Mouse (Mus musculus): Measurements from ENCODE around the gene Sfxn3.
A peak's percentile ranks its signal among the peaks of the same experiment; 100 is the strongest.

Sfxn3 gene

GRCm38 (mm10) chr19:45075323-45076035, 28.2 kb downstream of the Sfxn3 start:
- peak; percentile 31 for DNase-seq (ENCODE audit: low read depth, low spot score)

- no peak for DNase-seq (ENCODE audit: low read depth, low spot score)
Measured at GRCm38 (mm10) chr19:45076036-45076575, 28.8 kb downstream of the Sfxn3 start.

DNA sequence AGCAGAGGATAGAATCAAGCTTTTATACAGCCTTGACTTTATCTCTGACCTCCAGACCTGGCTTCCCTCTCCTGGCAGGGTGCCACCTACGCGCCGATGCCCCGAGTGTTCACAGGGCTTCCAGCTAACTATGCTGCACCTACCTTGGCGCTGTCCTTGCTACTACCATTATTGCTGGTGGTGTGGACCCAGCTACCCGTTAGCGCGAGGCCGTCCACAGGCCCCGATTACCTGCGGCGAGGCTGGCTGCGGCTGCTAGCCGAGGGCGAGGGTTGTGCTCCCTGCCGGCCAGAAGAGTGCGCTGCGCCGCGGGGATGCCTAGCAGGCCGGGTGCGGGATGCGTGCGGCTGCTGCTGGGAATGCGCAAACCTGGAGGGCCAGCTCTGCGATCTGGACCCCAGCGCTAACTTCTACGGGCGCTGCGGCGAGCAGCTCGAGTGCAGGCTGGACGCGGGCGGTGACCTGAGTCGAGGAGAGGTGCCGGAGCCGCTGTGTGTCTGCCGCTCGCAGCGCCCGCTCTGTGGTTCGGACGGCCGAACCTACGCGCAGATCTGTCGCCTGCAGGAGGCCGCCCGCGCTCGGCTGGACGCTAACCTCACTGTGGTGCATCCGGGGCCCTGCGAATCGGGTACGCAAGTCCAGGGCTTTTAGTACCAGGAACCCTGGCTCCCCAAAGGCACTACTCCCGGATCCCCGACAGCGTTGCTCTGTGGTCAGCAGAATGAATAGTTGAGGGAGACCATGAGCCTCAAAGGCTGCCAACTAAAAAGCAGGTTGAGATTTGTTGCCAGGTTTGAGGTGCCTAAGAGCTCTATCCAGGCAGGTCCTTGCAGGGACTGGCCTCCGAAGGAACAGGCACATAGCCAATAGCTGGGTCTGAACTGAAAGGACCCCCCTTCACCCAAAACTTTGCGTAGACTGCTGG, 29.5 kb downstream of the Sfxn3 start:
- peak; percentile 65 for DNase-seq (ENCODE audit: low read depth, low spot score)

DNA sequence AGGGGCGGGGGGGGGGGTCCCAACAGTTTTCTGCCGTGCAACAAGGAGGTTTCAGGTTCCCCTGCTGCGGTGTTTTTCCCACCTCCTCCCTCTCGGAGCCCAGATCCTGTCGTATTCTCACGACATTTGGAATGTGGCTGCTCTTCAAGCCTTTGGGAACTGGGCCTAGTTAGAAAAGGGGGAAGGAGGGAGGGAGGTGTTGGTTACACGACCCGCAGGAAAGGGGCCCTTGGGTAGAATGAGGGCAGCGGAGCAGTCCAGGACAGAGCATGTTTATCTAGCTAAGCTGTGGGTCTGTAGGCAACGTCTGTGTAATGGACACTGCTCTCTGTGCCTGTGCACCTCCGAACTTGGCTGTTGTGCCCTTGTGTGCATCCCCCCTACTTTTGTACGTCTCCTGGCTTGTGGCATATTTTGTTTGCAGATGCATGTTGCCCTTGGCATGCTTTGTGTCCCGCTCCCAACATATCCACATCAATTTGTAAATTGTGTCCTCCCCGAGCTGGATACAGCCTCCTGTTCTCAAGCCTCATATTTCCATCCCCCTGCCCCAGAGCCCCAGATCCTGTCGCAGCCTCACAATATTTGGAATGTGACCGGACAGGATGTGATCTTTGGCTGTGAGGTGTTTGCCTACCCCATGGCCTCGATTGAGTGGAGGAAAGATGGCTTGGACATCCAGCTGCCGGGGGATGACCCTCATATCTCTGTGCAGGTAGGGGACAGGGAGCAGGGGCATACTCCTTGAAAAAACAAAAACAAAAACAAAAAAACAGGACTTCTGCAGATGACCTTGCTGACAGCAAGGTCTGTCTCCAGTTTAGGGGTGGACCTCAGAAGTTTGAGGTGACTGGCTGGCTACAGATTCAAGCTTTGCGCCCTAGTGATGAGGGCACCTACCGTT, 30.7 kb downstream of the Sfxn3 start:
- DNase-seq (ENCODE audit: low read depth, low spot score): no peak

- DNase-seq (ENCODE audit: low read depth, low spot score): peak; percentile 54
Measured at GRCm38 (mm10) chr19:45078971-45079764, 31.9 kb downstream of the Sfxn3 start.

DNA sequence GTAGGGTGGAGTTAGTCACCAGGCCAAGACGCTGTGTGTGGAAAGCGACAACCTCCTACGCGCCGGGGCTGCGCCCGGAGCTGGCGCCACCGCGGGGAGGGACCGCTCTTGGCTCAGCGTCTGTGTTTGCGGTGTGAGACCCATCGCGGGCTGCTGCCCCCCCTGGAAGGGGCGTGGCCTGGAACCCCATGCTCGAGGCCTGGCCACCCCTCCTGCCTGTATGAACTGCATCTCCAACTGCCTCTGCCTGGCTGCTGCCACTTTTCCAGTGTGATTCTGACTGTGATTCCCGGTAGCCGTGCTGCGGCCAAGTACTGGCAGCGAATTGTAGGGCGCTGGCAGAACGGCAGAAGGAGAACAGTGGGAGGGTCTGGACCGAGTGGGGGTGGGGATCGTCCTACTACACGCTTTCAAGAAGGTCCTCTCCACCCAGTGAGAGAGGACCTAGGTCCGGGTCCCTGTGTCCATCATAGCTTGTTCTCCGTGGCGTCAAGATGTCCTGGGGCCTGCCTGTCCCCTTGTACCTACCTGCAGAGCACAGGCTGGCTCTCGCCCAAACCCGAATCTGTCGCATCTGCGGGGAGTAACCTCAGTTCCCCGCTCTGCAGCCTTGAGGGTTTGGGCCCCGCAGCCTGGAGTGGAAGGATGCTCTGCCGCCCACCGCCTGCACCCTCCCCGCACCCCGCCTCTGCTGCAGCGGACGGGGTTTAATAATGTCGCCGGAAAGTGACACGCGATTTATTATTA, 32.6 kb downstream of the Sfxn3 start:
- peak; percentile 47 for DNase-seq (ENCODE audit: low read depth, low spot score)

DNA sequence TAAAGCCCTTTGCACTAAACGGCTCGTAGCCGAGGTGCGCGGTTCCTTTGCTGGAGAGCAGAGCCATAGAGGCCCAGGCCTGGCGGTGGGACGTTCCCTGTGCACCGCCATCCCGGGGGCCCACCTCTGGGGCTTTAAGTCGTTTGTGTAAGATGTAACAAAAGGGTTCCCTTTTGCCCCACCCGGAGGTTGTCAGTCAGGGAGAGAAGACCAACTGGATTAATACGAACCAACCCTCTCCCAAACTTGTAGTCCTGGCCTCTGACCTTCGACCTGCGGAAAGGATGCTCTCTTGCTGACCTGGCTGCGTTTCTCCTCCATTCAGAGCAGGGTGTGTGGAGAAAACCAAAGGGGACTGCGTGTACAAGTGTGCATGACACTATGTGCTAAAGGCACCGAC, 33.4 kb downstream of the Sfxn3 start:
- DNase-seq (ENCODE audit: low read depth, low spot score): no peak

- peak; percentile 80 for DNase-seq (ENCODE audit: low read depth, low spot score)
Measured at GRCm38 (mm10) chr19:45081279-45081678, 34.0 kb downstream of the Sfxn3 start.

DNA sequence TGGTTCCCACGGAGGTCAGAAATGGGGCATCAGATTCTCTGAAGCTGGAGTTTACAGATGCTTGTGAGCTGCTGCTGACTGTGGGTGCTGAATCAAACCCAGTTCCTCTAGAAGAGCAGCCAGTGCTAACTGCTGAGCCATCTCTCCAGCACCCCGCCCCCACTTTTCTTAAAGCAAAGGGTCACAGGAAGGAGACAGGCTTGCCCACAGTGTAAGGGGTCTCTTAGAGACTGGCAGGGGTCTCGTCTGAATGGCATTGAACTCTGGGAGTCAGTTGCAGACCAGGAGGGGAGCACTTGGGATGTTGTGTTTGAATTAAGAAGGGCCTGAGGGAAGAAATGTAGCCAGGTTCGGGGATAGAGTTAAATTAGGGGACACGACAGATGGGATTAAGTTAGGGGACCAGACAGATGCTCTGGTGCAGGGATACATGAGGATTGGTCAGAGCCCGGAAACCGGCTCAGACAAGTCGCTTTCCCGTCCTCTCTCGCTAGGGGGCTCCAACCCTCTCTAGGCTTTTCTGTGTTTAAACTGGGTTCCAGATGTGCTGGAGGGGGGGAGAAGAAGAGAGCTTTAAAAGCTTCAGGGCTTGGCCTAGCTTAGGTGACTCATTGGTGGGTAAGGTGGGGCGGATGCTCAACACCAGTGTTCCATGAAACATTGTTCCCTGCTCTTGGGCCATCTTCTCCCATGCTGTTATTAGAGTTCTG, 34.7 kb downstream of the Sfxn3 start:
- DNase-seq (ENCODE audit: low read depth, low spot score): peak; percentile 82

DNA sequence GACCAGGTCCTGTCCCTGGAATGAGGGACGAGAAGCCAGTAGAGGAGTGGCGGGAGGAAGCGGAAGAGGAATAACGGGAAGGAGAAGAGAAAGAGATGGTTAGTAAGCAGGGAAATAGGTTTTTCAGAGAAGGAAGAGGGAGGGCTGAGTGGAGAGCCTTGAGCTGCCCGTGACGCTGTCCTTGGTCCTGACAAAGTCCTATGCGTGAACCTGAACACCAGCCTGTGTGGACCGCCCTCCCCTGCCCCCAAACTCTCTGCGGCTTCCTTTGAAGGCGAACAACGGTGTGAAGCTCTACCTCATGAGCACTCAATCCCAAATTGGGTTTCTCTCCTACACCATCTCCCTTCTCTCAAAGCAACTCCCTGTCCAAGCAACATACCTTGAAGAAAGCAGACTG, 50.6 kb downstream of the Sfxn3 start:
- DNase-seq (ENCODE audit: low read depth, low spot score): peak; percentile 84

- no peak for DNase-seq (ENCODE audit: low read depth, low spot score)
Measured at GRCm38 (mm10) chr19:45100486-45101270, 53.4 kb downstream of the Sfxn3 start.

GRCm38 (mm10) chr19:45105591-45105990, 58.3 kb downstream of the Sfxn3 start:
- no peak for DNase-seq (ENCODE audit: low read depth, low spot score)

All from ES-CJ7 (cell line).